Mouse (Mus musculus) forebrain, embryonic 11.5 days (tissue): ENCODE data around the gene Ttk. TPM values are rescaled to one million over a fixed set of nuclear protein-coding genes. Genes with fewer than 3 reads are reported as not detected.

ENCODE experiments used
- ATAC-seq: fragments of 200-750 bp; cut with Nextera tagmentation; replicated peaks from 2 replicates; pipeline ENCODE4 v1.8.0; 2017; ENCODE audit warnings: moderate TSS enrichment; ENCODE audit not compliant: low FRiP score
- DNase-seq: peaks from one replicate; pipeline ENCODE4 v3.0.0-alpha.2; 2017; ENCODE audit warnings: low spot score
- H3K27ac ChIP-seq: fragments of 300-500 bp; sonication (generic); 2 replicates; pipeline ENCODE4 v1.5.1; 2014; ENCODE audit warnings: low read depth, low read length
- H3K27me3 ChIP-seq: fragments of 300-500 bp; sonication (generic); 2 replicates; pipeline ENCODE4 v1.6.1; 2014; ENCODE audit warnings: mild to moderate bottlenecking, low read length, mixed read lengths; ENCODE audit not compliant: control insufficient read depth, insufficient read depth
- H3K36me3 ChIP-seq: fragments of 300-500 bp; sonication (generic); 2 replicates; pipeline ENCODE4 v1.6.1; 2014; ENCODE audit warnings: mild to moderate bottlenecking, low read length, moderate library complexity, mixed read lengths; ENCODE audit not compliant: control insufficient read depth, insufficient read depth
- H3K4me1 ChIP-seq: fragments of 300-500 bp; sonication (generic); replicated peaks from 2 replicates; pipeline ENCODE4 v1.6.1; 2014; ENCODE audit warnings: low read length, mixed read lengths; ENCODE audit not compliant: control insufficient read depth, insufficient read depth
- H3K4me2 ChIP-seq: fragments of 300-500 bp; sonication (generic); 2 replicates; pipeline ENCODE4 v1.6.1; 2014; ENCODE audit warnings: low read depth, mild to moderate bottlenecking, low read length, moderate library complexity, mixed read lengths; ENCODE audit not compliant: severe bottlenecking
- H3K4me3 ChIP-seq: fragments of 300-500 bp; sonication (generic); 2 replicates; pipeline ENCODE4 v1.5.1; 2014; ENCODE audit warnings: low read depth, low read length
- H3K9ac ChIP-seq: fragments of 300-500 bp; sonication (generic); 2 replicates; pipeline ENCODE4 v1.6.1; 2014; ENCODE audit warnings: low read length
- H3K9me3 ChIP-seq: fragments of 300-500 bp; sonication (generic); 2 replicates; pipeline ENCODE4 v1.6.1; 2016; ENCODE audit warnings: low read length, mixed read lengths; ENCODE audit not compliant: control insufficient read depth
- WGBS: fragments of 180-500 bp; shearing (Covaris S2); extraction: QIAGEN DNeasy Blood & Tissue Kit; methylation state at CpG from one replicate; pipeline ENCODE4 v1.1.7; 2014; 5-methylcytosine and 5-hydroxymethylcytosine counted together
- polyA plus RNA-seq: library from polyadenylated mRNA; unstranded; fragments of >200 nt; fragmentation: Nextera tagmentation; extraction: Ambion mirVana; gene quantifications from 2 replicates; pipeline ENCODE4 v1.2.1, GENCODE M21; 2014

Ttk gene
- polyA plus RNA-seq, 1 experiment from 2014 or later: 59.9 TPM

DNA sequence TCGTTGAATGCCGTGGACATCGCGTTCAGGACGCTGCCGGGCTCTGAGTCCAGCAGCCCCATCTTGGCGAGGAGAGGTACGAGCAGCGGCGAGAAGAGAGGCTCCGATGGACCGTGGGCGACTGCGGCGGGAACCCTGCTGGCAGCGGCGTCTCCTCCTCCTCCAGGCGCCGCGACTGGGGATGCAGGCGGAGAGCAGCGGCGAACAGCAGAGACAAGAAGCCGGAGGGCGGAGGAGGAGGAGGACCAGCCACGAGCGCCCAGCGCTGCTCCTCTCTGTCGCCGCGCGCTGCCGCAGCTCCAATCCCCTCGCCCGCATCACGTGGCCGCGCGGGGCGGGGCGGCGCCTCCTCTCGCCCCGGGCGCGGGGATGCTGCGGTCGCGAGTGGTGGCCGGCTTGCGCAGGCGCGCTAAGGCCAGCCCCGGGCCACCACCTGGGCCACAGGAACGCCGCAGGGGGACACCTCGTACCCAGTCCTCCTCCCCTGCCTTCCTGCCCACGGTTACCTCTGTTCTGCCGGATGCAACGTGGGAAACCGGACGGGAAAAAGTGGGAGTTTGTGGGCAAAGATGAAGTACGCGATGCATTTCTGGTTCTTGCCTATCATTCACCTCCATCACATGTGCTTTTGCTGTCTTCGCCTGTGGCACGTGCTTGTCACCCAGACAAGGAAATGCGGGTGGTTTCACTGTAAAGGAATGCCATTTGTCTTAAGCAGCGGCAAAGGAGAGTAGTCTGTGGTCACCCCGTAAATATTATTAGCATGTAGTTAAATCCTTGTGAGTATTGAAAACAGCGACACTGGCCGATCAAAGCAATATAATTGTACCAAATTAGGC is 28.3 kb upstream of the Ttk start, which contains the start of gene Elovl4:
Elovl4 (minus strand) TSS at position 301 of the 839 bp plus-strand sequence.
- 3% methylated on average over 64 of the region's 71 CpGs for WGBS
- DNase-seq: peak; percentile 88
- H3K4me3 ChIP-seq: peak within 1 kb of the TSS; percentile 77
- peak within 1 kb of the TSS; percentile 80 for H3K27ac ChIP-seq
- H3K36me3 ChIP-seq: no peaks in the 10 kb centered on the region
- H3K9me3 ChIP-seq: no peaks in the 10 kb centered on the region
- H3K4me2 ChIP-seq: peak within 1 kb of the TSS; percentile 90
- peak within 1 kb of the TSS; percentile 84 for H3K9ac ChIP-seq
- peaks cover 3% of the 10 kb centered on the region; the same call in 1 of the 2 replicates for H3K4me1 ChIP-seq
- ATAC-seq: peak; percentile 93
- peaks cover 3% of the 10 kb centered on the region; the same call in 1 of the 2 replicates for H3K27me3 ChIP-seq

DNA sequence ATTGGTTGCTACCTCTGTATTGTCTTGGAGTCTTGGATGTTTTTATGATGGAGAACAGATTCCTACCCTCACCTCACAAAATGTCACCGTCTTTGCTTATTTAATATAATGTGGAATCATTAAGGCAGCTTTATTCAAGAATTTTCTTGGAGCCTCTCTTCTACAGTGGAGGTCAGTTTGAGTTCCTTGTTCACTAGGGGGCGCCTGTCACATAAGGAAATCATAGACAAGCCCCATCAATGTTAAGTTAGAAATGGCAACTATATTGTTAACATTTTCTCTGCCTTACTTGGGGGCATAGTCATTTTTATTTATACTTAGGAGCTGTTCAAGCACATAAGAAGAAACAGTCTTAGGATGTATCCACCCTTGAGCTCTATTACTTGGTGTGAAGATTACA is 26.9 kb upstream of the Ttk start:
- WGBS: 3% methylated on average over 2 of the region's 2 CpGs
- H3K27me3 ChIP-seq: peaks cover 3% of the 10 kb centered on the region; the same call in 1 of the 2 replicates
- DNase-seq (no peak), ATAC-seq (no peak)
- no peak overlapping the region for H3K27ac ChIP-seq
- H3K9me3 ChIP-seq: no peaks in the 10 kb centered on the region
- H3K9ac ChIP-seq: no peak overlapping the region
- H3K4me3 ChIP-seq: no peak overlapping the region
- H3K36me3 ChIP-seq: no peaks in the 10 kb centered on the region
- no peak overlapping the region for H3K4me2 ChIP-seq
- H3K4me1 ChIP-seq: peaks cover 3% of the 10 kb centered on the region; the same call in 1 of the 2 replicates

DNA sequence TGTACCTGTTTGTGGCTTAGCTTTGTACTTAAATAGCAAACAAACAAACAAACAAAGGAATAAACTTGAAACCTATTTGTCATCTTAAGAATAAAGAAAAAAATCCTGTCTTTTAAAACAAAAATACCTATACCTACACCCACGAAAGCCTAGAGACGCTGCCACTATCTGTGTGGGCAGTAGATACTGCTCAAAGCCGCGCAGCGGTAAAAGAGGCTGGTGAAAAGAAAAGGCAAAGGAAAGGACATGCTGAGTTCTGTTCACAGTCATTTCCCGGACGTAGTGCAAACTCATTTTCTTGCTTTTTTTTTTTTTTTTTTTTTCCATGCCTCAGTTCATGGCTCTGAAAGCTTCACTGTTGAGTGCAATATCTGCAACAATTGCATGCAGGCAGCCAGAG is 15.3 kb upstream of the Ttk start:
- no peak for DNase-seq
- Histone ChIP-seq H3K27me3 (no peaks in the 10 kb centered on the region), H3K4me3 (no peak overlapping the region), H3K36me3 (no peaks in the 10 kb centered on the region), H3K4me1 (no peaks in the 10 kb centered on the region), H3K9me3 (no peaks in the 10 kb centered on the region), H3K27ac (no peak overlapping the region), H3K9ac (no peak overlapping the region), H3K4me2 (no peak overlapping the region)
- 69% methylated on average over 7 of the region's 7 CpGs for WGBS
- no peak for ATAC-seq

DNA sequence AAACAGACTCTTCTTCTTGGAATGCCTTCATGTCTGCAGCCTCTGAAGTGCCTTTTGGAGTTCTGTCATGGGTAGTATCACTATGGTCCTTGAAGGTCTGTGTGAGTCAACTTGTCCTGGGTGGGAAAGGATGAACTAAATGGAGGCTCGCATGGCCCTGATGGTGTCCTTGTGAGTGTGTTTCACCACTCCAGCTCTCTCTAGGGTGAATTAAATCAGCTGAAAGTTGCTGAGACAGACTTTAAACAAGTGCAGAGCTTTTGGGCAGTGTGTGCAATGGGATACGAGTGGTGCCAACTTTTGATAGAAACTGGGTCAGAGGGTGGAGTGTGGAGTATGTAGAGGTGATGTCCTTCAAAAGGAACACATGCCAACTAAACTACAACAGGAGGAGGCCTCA is 13.5 kb upstream of the Ttk start:
- no peak overlapping the region for H3K9ac ChIP-seq
- no peaks in the 10 kb centered on the region for H3K4me1 ChIP-seq
- 92% methylated on average over 2 of the region's 2 CpGs for WGBS
- ATAC-seq (no peak), DNase-seq (no peak)
- H3K27ac ChIP-seq: no peak overlapping the region
- H3K4me3 ChIP-seq: no peak overlapping the region
- no peaks in the 10 kb centered on the region for H3K9me3 ChIP-seq
- H3K36me3 ChIP-seq: no peaks in the 10 kb centered on the region
- H3K27me3 ChIP-seq: no peaks in the 10 kb centered on the region
- no peak overlapping the region for H3K4me2 ChIP-seq

DNA sequence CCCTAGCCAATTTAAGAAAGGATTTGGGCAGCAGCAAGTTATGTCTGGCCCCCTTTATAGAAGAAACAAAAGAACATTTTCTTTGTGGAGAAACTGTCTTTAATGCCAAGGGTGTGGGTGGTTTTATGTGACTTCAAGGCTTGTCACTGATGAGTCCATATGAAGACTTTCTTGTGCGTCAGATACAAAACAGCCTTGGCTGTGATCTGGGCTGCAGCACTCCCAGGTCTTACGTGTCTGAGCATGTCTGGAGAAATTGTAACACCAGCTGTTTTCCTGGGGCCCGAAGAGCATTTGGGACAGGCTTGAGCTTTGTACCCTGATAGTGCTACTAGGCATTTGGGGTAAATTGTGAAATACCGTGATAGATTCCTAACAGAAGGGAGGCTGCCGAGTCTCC is 11.6 kb upstream of the Ttk start:
- Histone ChIP-seq H3K4me3 (no peak overlapping the region), H3K27me3 (no peaks in the 10 kb centered on the region), H3K4me1 (no peaks in the 10 kb centered on the region), H3K27ac (no peak overlapping the region), H3K9ac (no peak overlapping the region), H3K36me3 (no peaks in the 10 kb centered on the region), H3K9me3 (no peaks in the 10 kb centered on the region), H3K4me2 (no peak overlapping the region)
- ATAC-seq: no peak
- WGBS: 81% methylated on average over 5 of the region's 5 CpGs
- no peak for DNase-seq

DNA sequence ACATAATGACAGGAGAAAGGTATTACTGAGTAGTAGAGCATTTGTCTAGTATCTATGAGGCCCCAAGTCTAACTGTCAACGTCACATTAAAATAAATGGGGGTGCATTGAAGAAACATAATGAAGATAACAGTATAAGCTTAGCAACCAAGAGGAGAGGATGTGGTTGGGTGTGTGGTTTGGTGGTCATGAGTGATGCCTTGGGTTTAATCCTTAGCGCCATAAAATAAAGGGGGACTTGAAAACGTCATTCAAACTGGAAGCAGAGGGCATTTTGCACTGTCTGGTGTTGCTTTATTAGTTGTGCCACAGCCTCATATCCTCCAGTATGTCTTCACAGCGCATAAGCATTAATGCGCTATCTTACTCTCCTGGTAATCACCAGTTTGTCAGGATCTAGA is 4.6 kb upstream of the Ttk start:
- no peak for ATAC-seq

DNA sequence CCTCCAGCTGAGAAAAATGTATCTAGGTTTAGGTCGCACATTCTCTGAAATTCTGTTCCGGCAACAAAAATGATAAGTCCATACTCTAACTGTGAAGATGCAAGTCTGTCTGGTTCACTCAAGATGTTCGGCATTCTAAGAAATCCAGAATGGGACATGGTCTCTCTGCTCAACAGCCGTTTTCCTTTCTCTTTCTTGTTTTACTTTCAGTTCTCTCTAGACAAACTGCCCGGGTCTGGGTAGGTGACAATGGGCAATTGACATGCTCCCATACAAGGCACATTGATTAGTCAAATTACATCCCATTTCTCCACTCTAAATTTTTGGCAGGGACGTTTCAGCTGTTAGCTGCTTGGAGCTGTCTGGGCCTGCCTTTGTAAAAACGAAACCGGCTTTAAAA is 3.3 kb upstream of the Ttk start:
- Histone ChIP-seq H3K36me3 (no peaks in the 10 kb centered on the region), H3K27me3 (no peaks in the 10 kb centered on the region), H3K4me3 (no peak overlapping the region), H3K27ac (no peak overlapping the region), H3K9ac (no peak overlapping the region), H3K4me2 (no peak overlapping the region), H3K9me3 (no peaks in the 10 kb centered on the region), H3K4me1 (no peaks in the 10 kb centered on the region)
- DNase-seq (no peak), ATAC-seq (no peak)
- WGBS: 78% methylated on average over 8 of the region's 8 CpGs

More for the DNA sequence above, 4.6 kb upstream of the Ttk start:
- no peaks in the 10 kb centered on the region for H3K4me1 ChIP-seq
- no peak overlapping the region for H3K4me3 ChIP-seq
- H3K9ac ChIP-seq: no peak overlapping the region
- no peak overlapping the region for H3K4me2 ChIP-seq
- no peak overlapping the region for H3K27ac ChIP-seq
- H3K9me3 ChIP-seq: no peaks in the 10 kb centered on the region
- H3K36me3 ChIP-seq: no peaks in the 10 kb centered on the region
- no peak for DNase-seq
- WGBS: 84% methylated on average over 5 of the region's 5 CpGs
- no peaks in the 10 kb centered on the region for H3K27me3 ChIP-seq

DNA sequence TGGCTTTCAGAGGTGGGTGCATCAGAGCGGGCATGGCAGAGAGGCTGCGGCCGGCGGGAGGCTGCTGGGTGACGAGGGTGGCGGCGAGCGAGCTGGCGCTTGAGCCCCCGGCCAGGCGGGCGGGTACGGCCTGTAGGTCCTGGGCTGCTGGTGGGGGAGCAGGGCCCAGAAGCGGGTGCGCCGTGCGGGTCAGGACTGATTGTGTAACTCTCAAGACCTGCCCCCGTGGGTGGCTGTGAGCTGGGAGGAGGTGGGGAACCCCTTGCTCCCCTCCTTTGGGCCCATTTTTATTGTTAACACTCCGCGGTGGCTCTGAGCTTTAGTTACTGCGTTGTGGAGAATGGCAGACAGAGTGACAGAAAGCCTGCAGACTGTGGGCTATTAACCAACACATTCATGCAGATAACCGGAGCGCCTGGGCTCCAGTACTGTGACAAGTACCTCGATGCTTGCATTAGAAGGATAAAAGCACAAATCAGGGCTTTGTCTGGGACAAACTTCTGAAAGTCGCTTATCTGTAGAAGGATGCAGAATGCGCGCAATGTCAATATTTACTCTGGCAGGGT is 342 bp downstream of the Ttk start:
- under 1% methylated on average over 27 of the region's 27 CpGs for WGBS
- no peaks in the 10 kb centered on the region; the same call in 1 of the 2 replicates for H3K36me3 ChIP-seq
- peak overlapping the region; percentile 94 for H3K4me3 ChIP-seq
- H3K27me3 ChIP-seq: no peaks in the 10 kb centered on the region
- ATAC-seq (no peak; the same call in none of the 2 replicates), DNase-seq (no peak)
- peak overlapping the region; percentile 84 for H3K9ac ChIP-seq
- H3K9me3 ChIP-seq: no peaks in the 10 kb centered on the region
- H3K27ac ChIP-seq: no peak overlapping the region; the same call in 1 of the 2 replicates
- peak overlapping the region; percentile 64 for H3K4me2 ChIP-seq
- no peaks in the 10 kb centered on the region for H3K4me1 ChIP-seq
